Mouse (Mus musculus) retina, postnatal 7 days (tissue): ENCODE results near the gene Slc17a7.
"Not testable (repeated sequence)": the region's sequence is repeated elsewhere in the genome, so short reads cannot be mapped to it uniquely, and the experiment has no call there.

Experiments used
- DNase-seq: peaks from one replicate; pipeline ENCODE4 v3.0.0-alpha.2; 2012; ENCODE audit warnings: low read depth, low spot score

Gene Slc17a7

DNA sequence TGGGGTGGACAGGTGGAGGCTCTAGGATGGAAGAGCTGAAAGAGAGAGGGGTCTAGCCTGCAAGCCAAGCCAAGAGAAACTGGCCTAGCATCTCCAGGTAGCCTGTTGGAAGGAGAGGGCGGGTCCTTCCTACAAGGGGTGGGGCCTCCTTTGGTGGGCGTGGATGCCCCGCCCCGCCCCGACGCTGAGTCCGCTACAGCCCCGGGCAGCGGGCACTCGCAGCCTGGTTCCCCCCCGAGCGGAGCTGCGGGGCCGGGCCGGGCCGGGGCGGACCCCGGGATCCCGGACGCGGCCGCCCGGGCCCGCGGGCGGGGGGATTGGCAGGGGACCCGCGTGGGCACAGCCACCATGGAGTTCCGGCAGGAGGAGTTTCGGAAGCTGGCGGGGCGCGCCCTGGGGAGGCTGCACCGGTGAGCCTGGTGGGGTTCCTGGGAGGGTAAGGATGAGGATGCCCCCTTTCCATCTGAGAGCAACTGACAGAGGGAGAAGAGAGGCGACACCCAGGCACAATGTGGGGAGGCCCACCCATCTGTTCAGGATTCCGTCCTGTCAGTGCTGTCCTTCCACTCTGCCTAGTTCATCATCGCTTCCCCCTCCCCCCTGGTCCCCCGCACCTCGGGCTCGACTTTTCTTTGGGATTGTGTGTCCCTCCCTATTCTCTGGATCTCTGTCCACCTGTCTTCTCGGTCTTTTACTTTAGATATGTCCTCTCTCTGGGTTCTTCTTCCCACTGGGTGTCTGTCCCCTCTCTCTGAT is at the start of gene Slc17a7:
Gene Slc17a7 (plus strand): TSS at position 215 of the 756 bp plus-strand sequence.
- DNase-seq, result no peak

DNA sequence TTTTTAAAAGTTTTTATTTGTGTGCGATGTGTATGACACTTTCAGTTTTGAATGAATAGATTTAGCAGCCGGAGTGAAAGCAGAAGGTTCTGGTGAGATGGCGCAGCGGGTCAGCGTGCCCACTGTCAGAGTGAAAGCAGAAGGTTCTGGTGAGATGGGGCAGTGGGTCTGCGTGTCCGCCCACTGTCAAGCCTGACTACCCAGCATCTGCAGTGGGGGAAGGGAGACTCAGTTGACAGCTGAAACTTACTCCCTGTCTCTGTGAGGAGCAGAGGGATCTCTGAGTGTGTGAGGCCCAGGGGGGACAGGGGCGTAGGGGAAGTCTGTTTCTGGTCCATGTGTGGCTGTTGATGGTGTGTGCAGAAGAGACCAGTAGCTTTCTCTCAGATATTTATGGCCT is 46.2 kb upstream of the Slc17a7 start:
- no peak for DNase-seq

DNA sequence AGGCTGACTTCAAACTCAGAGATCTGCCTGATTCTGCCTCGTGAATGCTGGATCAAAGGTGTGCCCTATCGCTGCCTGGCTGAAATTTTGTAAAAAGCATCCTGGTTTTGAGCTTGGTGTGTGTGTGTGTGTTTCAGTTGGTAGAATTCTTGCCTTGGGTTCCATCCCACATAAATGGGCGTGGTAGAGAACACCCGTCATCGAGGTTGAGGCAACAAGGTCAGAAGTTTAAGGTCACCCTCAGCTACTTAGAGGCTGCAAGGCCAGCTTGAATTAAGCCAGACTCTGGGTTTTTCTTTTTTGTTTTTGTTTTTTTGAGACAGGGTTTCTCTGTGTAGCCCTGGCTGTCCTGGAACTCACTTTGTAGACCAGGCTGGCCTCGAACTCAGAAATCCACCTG is 45.4 kb upstream of the Slc17a7 start:
- no peak for DNase-seq

DNA sequence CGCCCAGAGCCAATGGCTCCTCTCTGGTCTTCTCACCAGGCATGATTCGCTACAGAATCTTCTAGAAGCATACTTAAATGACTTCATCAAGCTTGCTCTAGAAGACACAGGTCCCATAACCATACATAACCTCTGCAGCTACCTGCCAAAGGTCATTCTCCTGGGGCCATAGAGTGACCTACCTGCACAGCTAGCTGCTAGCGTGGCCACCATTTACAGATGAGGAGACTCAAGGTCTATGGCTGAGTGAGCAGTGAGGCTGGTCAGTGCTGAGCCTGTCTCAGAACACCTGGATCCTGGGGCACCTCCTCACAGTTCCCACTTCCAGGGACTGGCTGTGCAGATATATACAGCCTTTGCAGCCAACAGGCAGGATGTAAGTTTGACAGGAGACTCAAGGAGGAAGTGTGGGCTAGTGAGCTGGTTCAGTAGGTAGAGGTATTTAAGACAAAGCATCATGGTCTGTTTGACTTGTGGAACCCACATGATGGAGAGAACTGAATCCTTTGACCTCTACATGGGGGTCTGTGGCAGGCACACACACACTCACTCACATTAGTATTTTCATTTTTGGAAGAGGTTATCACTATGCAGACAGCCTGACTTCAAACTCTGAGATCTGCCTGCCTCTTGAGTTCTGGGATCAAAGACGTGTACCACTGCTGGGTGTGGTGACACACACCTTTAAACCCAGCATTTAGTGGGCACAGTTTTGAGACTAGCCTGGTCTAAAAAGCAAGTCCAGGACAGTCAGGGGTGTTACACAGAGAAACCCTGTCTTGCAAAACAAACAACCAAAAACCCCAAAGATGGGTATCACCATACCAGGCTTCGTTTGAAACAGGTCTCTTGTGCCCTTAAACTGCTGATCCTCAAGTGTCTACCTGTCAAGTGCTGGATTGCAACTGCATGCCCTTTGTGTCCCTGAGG is 43.7 kb upstream of the Slc17a7 start:
- no peak for DNase-seq

- DNase-seq, result no peak
These were observed 42.3 kb upstream of the Slc17a7 start for GRCm38 (mm10) chr7:45121404-45121803.

- no peak for DNase-seq
These were observed 41.8 kb upstream of the Slc17a7 start for GRCm38 (mm10) chr7:45121966-45122365.

DNA sequence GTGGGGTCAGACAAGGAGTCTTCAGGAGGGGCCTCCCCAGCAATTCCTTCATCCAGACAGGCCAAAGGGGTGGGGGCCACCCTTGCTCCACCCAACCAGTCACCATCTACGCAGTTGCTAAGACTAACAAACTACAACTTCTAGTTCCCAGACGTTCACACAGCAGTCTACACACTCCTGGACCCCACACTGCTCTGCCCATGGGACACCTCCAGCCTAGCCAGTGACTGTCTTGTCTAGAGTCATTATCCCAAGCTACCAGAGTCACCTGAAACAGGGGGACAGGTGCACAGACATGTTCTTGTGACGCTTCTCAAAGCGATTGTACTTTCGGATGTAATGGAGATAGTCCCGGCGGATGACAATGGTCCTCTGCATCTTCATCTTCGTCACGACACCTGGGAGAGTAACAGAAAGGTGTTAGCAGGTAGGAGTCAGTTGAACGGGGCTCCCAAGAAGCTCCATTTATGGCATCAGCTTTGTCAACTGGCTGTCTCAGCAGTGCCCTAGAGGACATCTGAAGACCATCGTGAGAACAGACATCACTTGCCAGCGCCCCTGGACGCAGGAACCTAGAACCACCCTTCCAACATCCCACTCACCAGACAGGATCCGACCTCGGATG is 41.1 kb upstream of the Slc17a7 start:
- no peak for DNase-seq

- DNase-seq, result no peak
These were observed 40.6 kb upstream of the Slc17a7 start for GRCm38 (mm10) chr7:45123186-45123570.

DNA sequence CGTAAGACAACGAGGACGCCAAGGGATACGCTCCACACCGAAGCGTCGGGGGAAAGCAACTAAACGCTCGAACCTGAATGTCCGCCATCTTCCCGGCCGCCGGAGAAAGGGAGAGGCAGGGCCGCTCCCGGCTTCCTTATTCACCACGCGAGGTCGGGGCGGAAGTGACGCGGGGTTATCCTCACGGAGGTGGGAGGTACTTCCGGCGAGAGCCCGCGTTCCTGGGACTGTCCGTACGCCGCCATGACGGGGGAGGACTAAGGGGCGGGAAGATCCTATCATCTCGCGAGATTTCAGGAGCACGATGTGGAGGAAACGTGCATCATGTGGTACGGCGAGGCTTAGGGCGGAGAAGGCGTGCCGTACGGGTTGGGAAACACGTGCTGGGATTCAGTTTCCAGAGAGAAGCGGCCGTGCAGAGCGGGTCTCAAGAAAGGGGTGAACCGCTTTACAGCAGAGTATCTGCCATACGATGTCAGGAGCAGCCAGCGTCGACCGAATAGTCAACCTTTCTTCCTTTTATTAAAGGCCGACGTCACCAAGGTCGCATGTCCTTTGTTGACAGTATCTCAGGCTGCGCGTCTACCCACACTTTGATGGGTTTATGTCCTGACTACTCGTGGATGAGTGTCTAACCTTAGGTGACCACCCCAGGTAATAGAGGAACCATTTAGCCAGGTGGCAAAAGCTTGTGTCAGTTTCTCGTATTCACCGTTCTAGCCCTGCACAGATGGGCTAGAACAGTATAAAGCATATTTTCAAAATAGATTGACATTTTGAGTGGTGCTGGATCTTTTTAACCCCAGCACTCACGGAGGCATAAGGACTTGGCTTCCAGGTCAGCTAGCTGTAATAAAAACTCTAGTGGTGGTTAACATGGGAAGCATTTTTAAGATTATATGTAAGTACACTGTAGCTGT is 39.3 kb upstream of the Slc17a7 start, which contains the start of gene Rps11:
Gene Rps11 (minus strand): TSS at position 216 of the 920 bp plus-strand sequence.
- peak; percentile 100 for DNase-seq

GRCm38 (mm10) chr7:45125144-45125600 is 38.6 kb upstream of the Slc17a7 start:
- no peak for DNase-seq

GRCm38 (mm10) chr7:45125649-45126048 is 38.1 kb upstream of the Slc17a7 start:
- not testable (repeated sequence) for DNase-seq

GRCm38 (mm10) chr7:45126147-45126843 is 37.5 kb upstream of the Slc17a7 start:
- DNase-seq, result no peak

- no peak for DNase-seq
These were observed 36.7 kb upstream of the Slc17a7 start for GRCm38 (mm10) chr7:45126844-45127699.

GRCm38 (mm10) chr7:45127700-45128224 is 36.0 kb upstream of the Slc17a7 start:
- DNase-seq, result no peak

GRCm38 (mm10) chr7:45128624-45129246 is 35.0 kb upstream of the Slc17a7 start, which contains the start of gene Rpl13a:
TSS of gene Rpl13a (minus strand) at chr7:45128761.
- peak; percentile 99 for DNase-seq

DNA sequence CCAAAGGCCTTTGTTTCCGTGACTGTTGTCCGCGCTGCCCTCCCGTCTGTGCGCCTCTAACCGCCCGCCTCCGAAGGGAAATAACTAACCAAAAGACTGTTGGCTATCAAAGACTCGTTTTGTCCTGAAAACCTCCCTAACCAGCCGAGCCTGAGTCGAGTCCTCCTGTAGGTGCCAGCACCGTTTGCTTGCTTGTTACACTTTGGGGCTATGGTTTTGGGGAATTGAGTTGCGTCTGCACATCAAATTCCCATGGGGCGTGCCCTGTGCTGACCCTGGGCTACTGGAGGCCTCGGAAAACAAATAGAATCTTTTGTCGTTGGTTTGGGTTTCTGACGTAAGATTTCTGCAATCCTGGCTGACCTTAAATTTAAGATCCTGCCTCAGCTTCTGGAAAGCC is 34.4 kb upstream of the Slc17a7 start:
- no peak for DNase-seq

DNA sequence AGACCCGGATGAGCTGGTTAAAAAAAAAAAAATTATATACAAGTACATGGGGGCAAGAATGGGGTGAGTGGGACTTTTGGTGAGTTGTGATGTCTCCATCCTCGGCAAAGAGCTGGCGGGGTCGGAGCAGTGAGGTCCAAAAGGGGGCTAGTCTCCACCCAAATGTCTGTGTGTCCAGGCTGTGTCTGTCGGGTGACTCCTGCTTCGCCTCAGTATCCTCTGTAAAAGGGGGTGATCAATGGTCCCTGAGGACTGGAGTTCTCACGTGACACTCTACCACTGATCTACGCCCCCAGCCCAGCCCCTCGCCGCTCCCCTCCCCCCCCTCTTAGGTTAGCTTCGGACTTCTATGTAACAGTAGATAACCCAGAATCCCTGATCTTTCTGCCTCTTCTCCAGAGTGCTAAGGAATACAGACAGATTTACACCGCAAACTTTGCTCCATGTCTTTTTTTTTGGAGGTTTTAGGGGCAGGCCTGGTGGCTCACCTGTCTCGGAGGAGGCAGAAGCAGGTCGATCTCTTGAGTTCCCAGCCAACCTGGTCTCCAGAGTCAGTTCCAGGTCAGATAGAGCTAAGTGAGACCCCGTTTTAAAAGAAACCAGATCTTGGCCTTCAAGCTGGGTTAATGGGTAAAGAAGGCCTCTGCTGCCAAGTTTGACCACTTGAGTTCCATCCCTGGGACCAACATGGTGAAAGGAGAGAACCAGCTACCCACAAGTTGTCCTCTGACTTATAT is 33.8 kb upstream of the Slc17a7 start:
- DNase-seq, result no peak

- DNase-seq, result no peak
These were observed 31.9 kb upstream of the Slc17a7 start for GRCm38 (mm10) chr7:45131850-45132249.
